Mouse (Mus musculus) megakaryocyte, embryonic 14.5 days (primary cell): Measurements from ENCODE around the gene Cpa2.

Source experiments
- FLI1 ChIP-seq: IDR thresholded peaks from 2 replicates; pipeline ENCODE4 v1.6.1; 2012; ENCODE audit warnings: low read length, inconsistent platforms, mixed read lengths
- GATA1 ChIP-seq: IDR thresholded peaks from 3 replicates; pipeline ENCODE4 v1.6.1; 2012; ENCODE audit warnings: mixed read lengths, low read length, inconsistent platforms, borderline replicate concordance

GRCm38 (mm10) chr6:30514242-30514641 lies 27.1 kb upstream of the Cpa2 start:
- TF ChIP-seq GATA1 (no peak), FLI1 (no peak)
